Mouse (Mus musculus) liver, embryonic 14.5 days (tissue): ENCODE data around the gene St3gal6.

ENCODE experiments used
- CTCF ChIP-seq: IDR thresholded peaks from 2 replicates; pipeline ENCODE4 v1.5.1; 2016; ENCODE audit warnings: antibody characterized with exemption, low read depth, control low read depth
- EP300 ChIP-seq: IDR thresholded peaks from 2 replicates; pipeline ENCODE4 v1.6.1; 2016; ENCODE audit warnings: antibody characterized with exemption, low read depth

DNA sequence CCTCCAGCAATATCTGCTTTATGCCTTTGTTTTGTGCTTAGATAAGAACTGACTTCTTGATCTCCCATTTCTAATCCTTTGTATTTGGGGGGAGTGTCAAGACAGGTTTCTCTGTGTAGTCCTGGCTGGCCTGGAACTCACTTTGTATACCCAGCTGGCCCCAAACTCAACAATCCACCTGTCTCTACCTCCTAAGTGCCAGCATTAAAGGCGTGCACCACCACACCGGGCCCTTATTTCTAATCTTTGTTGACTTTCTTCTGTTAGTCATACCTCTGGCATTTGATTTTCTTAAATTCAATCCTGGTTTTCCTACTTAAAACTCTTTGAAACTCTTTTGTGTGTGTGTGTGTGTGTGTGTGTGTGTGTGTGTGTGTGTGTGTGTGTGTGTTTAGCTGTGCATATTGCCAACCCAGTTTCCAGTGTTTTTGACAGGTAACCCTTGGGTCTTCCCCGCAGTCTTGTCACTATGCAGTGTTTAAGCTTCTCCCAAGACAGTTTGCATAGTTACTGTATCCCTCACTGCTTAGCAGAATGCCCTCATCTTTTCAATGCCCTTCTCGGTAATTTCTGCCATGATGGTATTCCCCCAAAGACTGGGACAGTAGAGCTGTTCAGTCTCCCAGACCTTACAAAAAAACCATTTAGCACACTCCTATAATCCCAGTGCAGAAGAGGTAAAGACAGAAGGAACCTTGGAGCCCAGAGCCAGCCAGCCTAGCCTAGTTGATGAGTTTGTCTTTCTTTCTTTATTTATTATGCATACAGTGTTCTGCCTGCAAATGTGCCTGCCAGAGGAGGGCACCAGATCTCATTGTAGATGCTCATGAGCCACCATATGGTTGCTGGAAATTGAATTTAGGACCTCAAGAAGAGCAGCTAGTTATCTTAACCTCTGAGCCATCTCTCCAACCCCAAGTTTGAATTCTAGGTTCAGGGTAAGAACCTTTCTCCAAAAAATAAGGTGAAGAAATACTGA is 77.5 kb downstream of the St3gal6 start:
- TF ChIP-seq CTCF, result peak; percentile 34
- no peak for TF ChIP-seq EP300
